Mouse (Mus musculus) heart, embryonic 11.5 days (tissue): Measurements from ENCODE around the gene Phxr2. TPM values are rescaled to one million over a fixed set of nuclear protein-coding genes. Genes with fewer than 3 reads are reported as not detected.

Source experiments
- ATAC-seq: fragments of 200-750 bp; cut with Nextera tagmentation; replicated peaks from 2 replicates; pipeline ENCODE4 v1.8.0; 2017; ENCODE audit warnings: moderate library complexity; ENCODE audit not compliant: insufficient number of reproducible peaks, low FRiP score, low TSS enrichment
- H3K27ac ChIP-seq: fragments of 300-500 bp; sonication (generic); 2 replicates; pipeline ENCODE4 v1.5.1; 2014; ENCODE audit warnings: mild to moderate bottlenecking, low read depth, low read length
- H3K27me3 ChIP-seq: fragments of 300-500 bp; sonication (generic); 2 replicates; pipeline ENCODE4 v1.6.1; 2014; ENCODE audit warnings: mild to moderate bottlenecking, low read length, mixed read lengths; ENCODE audit not compliant: control insufficient read depth, insufficient read depth
- H3K36me3 ChIP-seq: fragments of 300-500 bp; sonication (generic); 2 replicates; pipeline ENCODE4 v1.6.1; 2014; ENCODE audit warnings: mild to moderate bottlenecking, low read length, moderate library complexity, mixed read lengths; ENCODE audit not compliant: control insufficient read depth, insufficient read depth
- H3K4me1 ChIP-seq: fragments of 300-500 bp; sonication (generic); 2 replicates; pipeline ENCODE4 v1.6.1; 2014; ENCODE audit warnings: low read length; ENCODE audit not compliant: control insufficient read depth, insufficient read depth
- H3K4me2 ChIP-seq: fragments of 300-500 bp; sonication (generic); 2 replicates; pipeline ENCODE4 v1.6.1; 2014; ENCODE audit warnings: mild to moderate bottlenecking, moderate library complexity
- H3K4me3 ChIP-seq: fragments of 300-500 bp; sonication (generic); 2 replicates; pipeline ENCODE4 v1.5.1; 2014; ENCODE audit warnings: low read depth, low read length
- H3K9ac ChIP-seq: fragments of 300-500 bp; sonication (generic); 2 replicates; pipeline ENCODE4 v1.6.1; 2014; ENCODE audit warnings: mild to moderate bottlenecking, low read depth, low read length, moderate library complexity
- H3K9me3 ChIP-seq: fragments of 300-500 bp; sonication (generic); replicated peaks from 2 replicates; pipeline ENCODE4 v1.6.1; 2016; ENCODE audit warnings: low read length; ENCODE audit not compliant: control insufficient read depth
- WGBS: fragments of 180-500 bp; shearing (Covaris S2); extraction: QIAGEN DNeasy Blood & Tissue Kit; methylation state at CpG from one replicate; pipeline ENCODE4 v1.1.7; 2014; ENCODE audit not compliant: insufficient replicate concordance; 5-methylcytosine and 5-hydroxymethylcytosine counted together
- polyA plus RNA-seq: library from polyadenylated mRNA; unstranded; fragments of >200 nt; fragmentation: Nextera tagmentation; extraction: Ambion mirVana; gene quantifications from 2 replicates; pipeline ENCODE4 v1.2.1, GENCODE M21; 2014

The Phxr2 gene
- polyA plus RNA-seq, 1 experiment from 2014 or later = not detected

- ATAC-seq = no peak
- Histone ChIP-seq H3K27ac (no peak overlapping the region), H3K27me3 (no peaks in the 10 kb centered on the region), H3K9me3 (no peaks in the 10 kb centered on the region), H3K4me3 (no peak overlapping the region), H3K36me3 (peaks cover 10% of the 10 kb centered on the region), H3K4me1 (peaks cover 14% of the 10 kb centered on the region), H3K4me2 (no peak overlapping the region), H3K9ac (no peak overlapping the region)
- WGBS = 49% methylated on average over 3 of the region's 3 CpGs
Observed at GRCm38 (mm10) chr10:99113533-99113932, 12.6 kb downstream of the Phxr2 start.

- Histone ChIP-seq H3K27me3 (no peaks in the 10 kb centered on the region), H3K27ac (no peak overlapping the region), H3K4me3 (peak overlapping the region; percentile 98), H3K9ac (peak overlapping the region; percentile 88), H3K36me3 (peaks cover 10% of the 10 kb centered on the region), H3K9me3 (no peaks in the 10 kb centered on the region), H3K4me2 (peak overlapping the region; percentile 99), H3K4me1 (0 out of 2 replicates have a peak, but pooled peaks cover 2% of the 10 kb centered on the region)
- no peak for ATAC-seq
- 24% methylated on average over 12 of the region's 12 CpGs for WGBS
Observed at GRCm38 (mm10) chr10:99108431-99108982, 17.6 kb downstream of the Phxr2 start.

- H3K9me3 ChIP-seq = no peaks in the 10 kb centered on the region
- H3K4me3 ChIP-seq = peak within 1 kb of the TSS; percentile 98
- no peaks in the 10 kb centered on the region for H3K27me3 ChIP-seq
- peak within 1 kb of the TSS; percentile 81 for H3K27ac ChIP-seq
- peak within 1 kb of the TSS; percentile 88 for H3K9ac ChIP-seq
- under 1% methylated on average over 22 of the region's 22 CpGs for WGBS
- H3K4me2 ChIP-seq = peak within 1 kb of the TSS; percentile 99
- H3K4me1 ChIP-seq = 0 out of 2 replicates have a peak, but pooled peaks cover 2% of the 10 kb centered on the region
- ATAC-seq = peak; percentile 85
- H3K36me3 ChIP-seq = peaks cover 10% of the 10 kb centered on the region
Observed at GRCm38 (mm10) chr10:99107964-99108363, 18.2 kb downstream of the Phxr2 start, which contains the start of gene Galnt4. Galnt4 (plus strand) TSS chr10:99108159.

- ATAC-seq = peak; percentile 90
- H3K4me1 ChIP-seq = 0 out of 2 replicates have a peak, but pooled peaks cover 2% of the 10 kb centered on the region
- no peaks in the 10 kb centered on the region for H3K9me3 ChIP-seq
- under 1% methylated on average over 96 of the region's 106 CpGs for WGBS
- peak within 1 kb of the TSS; percentile 99 for H3K4me2 ChIP-seq
- H3K36me3 ChIP-seq = peaks cover 10% of the 10 kb centered on the region
- peak within 1 kb of the TSS; percentile 98 for H3K4me3 ChIP-seq
- peak within 1 kb of the TSS; percentile 88 for H3K9ac ChIP-seq
- H3K27me3 ChIP-seq = no peaks in the 10 kb centered on the region
- H3K27ac ChIP-seq = peak within 1 kb of the TSS; percentile 81
Observed at GRCm38 (mm10) chr10:99106703-99107631, 19.2 kb downstream of the Phxr2 start, which contains the start of gene Poc1b. Poc1b (plus strand) TSS chr10:99107036.

- H3K27me3 ChIP-seq = no peaks in the 10 kb centered on the region
- peak overlapping the region; percentile 98 for H3K4me3 ChIP-seq
- peak overlapping the region; percentile 88; the same call in 1 of the 2 replicates for H3K9ac ChIP-seq
- no peaks in the 10 kb centered on the region for H3K9me3 ChIP-seq
- H3K4me1 ChIP-seq = 0 out of 2 replicates have a peak, but pooled peaks cover 2% of the 10 kb centered on the region
- no peak for ATAC-seq
- WGBS = 42% methylated on average over 8 of the region's 8 CpGs
- H3K27ac ChIP-seq = peak overlapping the region; percentile 81; the same call in 1 of the 2 replicates
- H3K4me2 ChIP-seq = peak overlapping the region; percentile 99
- peaks cover 10% of the 10 kb centered on the region for H3K36me3 ChIP-seq
Observed at GRCm38 (mm10) chr10:99106311-99106702, 19.8 kb downstream of the Phxr2 start.

- no peak for ATAC-seq
- H3K36me3 ChIP-seq = peaks cover 10% of the 10 kb centered on the region
- 78% methylated on average over 3 of the region's 3 CpGs for WGBS
- no peak overlapping the region for H3K9ac ChIP-seq
- no peak overlapping the region for H3K4me2 ChIP-seq
- H3K9me3 ChIP-seq = no peaks in the 10 kb centered on the region
- H3K4me1 ChIP-seq = 0 out of 2 replicates have a peak, but pooled peaks cover 2% of the 10 kb centered on the region
- H3K27ac ChIP-seq = no peak overlapping the region
- H3K4me3 ChIP-seq = no peak overlapping the region
- H3K27me3 ChIP-seq = no peaks in the 10 kb centered on the region
Observed at GRCm38 (mm10) chr10:99105522-99105921, 20.6 kb downstream of the Phxr2 start.

- 72% methylated on average over 10 of the region's 10 CpGs for WGBS
- H3K4me2 ChIP-seq = no peak overlapping the region
- H3K36me3 ChIP-seq = no peaks in the 10 kb centered on the region
- no peak for ATAC-seq
- H3K4me3 ChIP-seq = no peak overlapping the region
- no peaks in the 10 kb centered on the region for H3K27me3 ChIP-seq
- no peak overlapping the region for H3K27ac ChIP-seq
- no peaks in the 10 kb centered on the region for H3K4me1 ChIP-seq
- H3K9me3 ChIP-seq = no peaks in the 10 kb centered on the region
- no peak overlapping the region for H3K9ac ChIP-seq
Observed at GRCm38 (mm10) chr10:99097374-99097773, 28.8 kb downstream of the Phxr2 start.

- Histone ChIP-seq H3K9me3 (no peaks in the 10 kb centered on the region), H3K4me3 (no peak overlapping the region), H3K4me2 (no peak overlapping the region), H3K36me3 (no peaks in the 10 kb centered on the region), H3K27ac (no peak overlapping the region), H3K27me3 (no peaks in the 10 kb centered on the region), H3K9ac (no peak overlapping the region), H3K4me1 (no peaks in the 10 kb centered on the region)
- no peak for ATAC-seq
- WGBS = 71% methylated on average over 2 of the region's 2 CpGs
Observed at GRCm38 (mm10) chr10:99095114-99095513, 31.0 kb downstream of the Phxr2 start.
